Mouse (Mus musculus): ENCODE results near the gene Olfr1417.

DNA sequence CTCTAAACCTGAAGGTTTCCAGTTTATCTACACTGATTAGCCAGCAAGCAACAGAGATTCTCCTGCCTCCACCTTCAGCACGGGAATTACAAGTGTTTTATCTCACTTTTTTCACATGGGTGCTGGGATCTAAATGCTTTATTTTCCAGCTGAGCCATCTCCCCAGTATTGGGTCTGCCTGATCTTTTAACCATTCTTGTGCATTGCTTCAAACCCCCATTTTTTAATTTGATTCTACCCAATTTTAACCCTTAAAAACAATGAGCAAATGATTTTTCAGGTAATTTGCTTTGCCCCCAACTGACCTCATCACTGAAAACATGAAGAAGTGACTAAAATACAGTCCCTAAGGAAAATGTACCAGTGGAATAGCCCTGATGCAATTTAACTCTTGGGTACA, 47.2 kb upstream of the Olfr1417 start, which contains the start of gene Olfr1420:
- TF ChIP-seq EP300 (IDR thresholded peaks at IDR 0.05; ENCODE audit: low read depth) (no peak), CTCF (IDR thresholded peaks at IDR 0.05; ENCODE audit: low read depth) (no peak)
